Mouse (Mus musculus) E14TG2a.4 (cell line): ENCODE data around the gene Strip1.

Experiments used
- CTCF ChIP-seq: conservative IDR thresholded peaks from 2 replicates; pipeline ENCODE4 v1.5.1; 2014; ENCODE audit warnings: low read length
- NANOG ChIP-seq: IDR thresholded peaks from 2 replicates; pipeline ENCODE4 v1.6.1; 2014; ENCODE audit warnings: borderline replicate concordance, low read length, mixed read lengths
- POU5F1 ChIP-seq: IDR thresholded peaks from 2 replicates; pipeline ENCODE4 v1.6.1; 2014; ENCODE audit warnings: low read length, borderline replicate concordance

DNA sequence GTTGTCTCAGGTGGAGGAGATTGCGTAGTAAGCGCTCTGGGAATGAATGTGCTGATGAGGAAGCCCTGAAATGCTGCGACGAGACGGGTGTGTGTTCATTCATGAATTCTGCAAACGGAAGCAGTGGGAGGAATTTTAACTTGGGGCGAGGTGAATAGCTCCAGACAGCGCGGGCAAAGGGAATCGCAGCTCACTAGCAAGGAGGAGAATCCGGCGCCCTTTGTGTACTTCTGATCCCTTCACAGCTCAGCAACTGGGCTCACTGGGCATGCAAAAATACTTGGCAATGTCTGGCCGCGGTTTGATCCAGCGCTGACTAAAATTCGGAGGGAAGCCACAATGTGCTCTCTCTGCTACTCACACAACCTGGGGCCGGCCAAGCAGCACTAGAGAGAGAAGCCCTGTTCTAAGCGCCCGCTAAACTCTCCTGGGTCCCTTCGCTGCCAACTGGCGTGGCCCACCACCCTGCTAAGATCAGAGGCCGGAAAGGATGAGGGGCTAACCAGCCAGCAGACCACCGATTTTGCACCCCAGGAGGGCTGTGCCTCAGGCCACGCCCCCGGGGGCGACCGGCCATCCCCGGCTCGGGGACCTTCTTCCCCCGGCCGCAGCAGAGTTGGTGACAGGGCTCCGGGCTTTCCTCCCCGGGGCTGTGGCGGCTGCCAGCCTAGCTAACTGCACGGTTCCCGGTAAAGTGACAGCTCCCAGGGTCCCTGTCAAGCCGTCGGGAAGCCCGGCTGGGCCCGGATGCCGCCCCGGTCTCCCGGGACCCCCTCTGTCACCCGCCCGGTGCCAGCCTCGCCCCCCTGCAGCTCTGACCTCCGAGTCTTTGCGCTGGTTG is 592 bp downstream of the Strip1 start, which contains the start of gene Gm10961:
- no peak for TF ChIP-seq NANOG
- TF ChIP-seq CTCF: no peak
- TF ChIP-seq POU5F1: no peak
